Mouse (Mus musculus): ENCODE measurements at regions not wholly inside any gene's neighbourhood (a gene's known extent, or its start where the extent isn't known, plus 50 kb on each side); places are given as distances from the start of the nearest gene placed in this dataset.

DNA sequence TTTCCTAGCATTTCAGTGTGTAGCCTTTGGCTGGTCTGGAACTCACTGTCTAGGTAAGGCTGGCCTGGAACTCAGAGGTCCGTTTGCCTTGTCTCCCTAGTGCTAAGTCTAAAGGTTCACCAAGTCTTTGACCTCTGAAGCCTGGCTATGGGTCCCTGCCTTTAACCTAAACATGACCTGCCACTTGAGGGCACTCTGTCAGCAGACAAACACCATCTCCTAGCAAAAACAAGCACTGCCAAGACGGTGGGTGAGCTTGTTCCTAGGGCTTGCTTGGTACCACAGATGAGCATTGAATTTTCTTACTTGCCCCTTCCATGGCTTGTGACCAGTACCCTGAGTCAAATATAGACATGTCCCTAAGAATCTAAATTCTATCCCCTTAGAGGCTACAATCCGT is 508.3 kb upstream of the Vstm2b start:
- TF ChIP-seq CTCF (IDR thresholded peaks at IDR 0.05; ENCODE audit: borderline replicate concordance, insufficient read depth, low read depth, low read length) (no peak), POLR2A (IDR thresholded peaks at IDR 0.05; ENCODE audit: borderline replicate concordance, insufficient read depth, low read length) (no peak)

Data from cerebellum, adult 2 months (tissue).